Mouse (Mus musculus): ENCODE results near the gene Cdca7. TPM values are rescaled to one million over a fixed set of nuclear protein-coding genes. Genes with fewer than 3 reads are reported as not detected.

Gene Cdca7
- polyA plus RNA-seq (2012; rRNA removed) = 5.9 and 6.1 TPM in 2 replicates

- TF ChIP-seq CTCF (IDR thresholded peaks at IDR 0.05; ENCODE audit: extremely low read depth, insufficient read depth, low read length) (no peak), POLR2A (IDR thresholded peaks at IDR 0.05; ENCODE audit: extremely low read depth, insufficient read depth, low read length) (no peak)
Observed at GRCm38 (mm10) chr2:72475797-72476485, at the start of gene Cdca7. TSS of gene Cdca7 (plus strand) at chr2:72476159.

DNA sequence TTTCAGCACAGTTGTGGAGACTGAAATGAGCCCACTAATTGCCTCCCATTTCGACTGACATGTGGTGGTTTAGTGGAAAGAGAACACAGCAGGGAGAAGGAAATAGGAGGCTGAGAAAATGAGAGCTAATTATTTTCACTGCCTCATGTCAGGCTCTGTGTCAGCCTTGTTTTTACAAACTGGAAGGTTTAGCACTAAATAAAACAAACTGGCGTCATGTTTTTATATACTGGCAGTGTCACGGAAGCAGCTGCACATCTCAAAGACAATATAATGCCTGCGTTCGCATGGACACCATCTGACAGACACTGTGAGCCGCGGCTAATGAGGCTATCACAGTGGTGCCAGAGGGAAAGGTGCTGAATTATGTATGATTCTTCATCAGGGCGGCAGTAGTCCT is 49.2 kb upstream of the Cdca7 start:
- Histone ChIP-seq H3K4me3 (ENCODE audit: insufficient read depth, low read length) (no peak overlapping the region), H3K4me1 (ENCODE audit: control insufficient read depth, insufficient read depth, low read length) (no peaks in the 10 kb centered on the region; the same call in 1 of the 2 replicates), H3K27ac (ENCODE audit: insufficient read depth, low read length) (no peak overlapping the region)
- TF ChIP-seq CTCF (IDR thresholded peaks at IDR 0.05; ENCODE audit: extremely low read depth, insufficient read depth, low read length) = no peak
- no peak for TF ChIP-seq POLR2A (IDR thresholded peaks at IDR 0.05; ENCODE audit: extremely low read depth, insufficient read depth, low read length)

More at GRCm38 (mm10) chr2:72475797-72476485, at the start of gene Cdca7:
- Histone ChIP-seq H3K4me3 (ENCODE audit: insufficient read depth, low read length) (peak within 1 kb of the TSS; percentile 58), H3K4me1 (ENCODE audit: control insufficient read depth, insufficient read depth, low read length) (no peaks in the 10 kb centered on the region), H3K27ac (ENCODE audit: insufficient read depth, low read length) (peak within 1 kb of the TSS; percentile 31; the same call in 1 of the 2 replicates)

DNA sequence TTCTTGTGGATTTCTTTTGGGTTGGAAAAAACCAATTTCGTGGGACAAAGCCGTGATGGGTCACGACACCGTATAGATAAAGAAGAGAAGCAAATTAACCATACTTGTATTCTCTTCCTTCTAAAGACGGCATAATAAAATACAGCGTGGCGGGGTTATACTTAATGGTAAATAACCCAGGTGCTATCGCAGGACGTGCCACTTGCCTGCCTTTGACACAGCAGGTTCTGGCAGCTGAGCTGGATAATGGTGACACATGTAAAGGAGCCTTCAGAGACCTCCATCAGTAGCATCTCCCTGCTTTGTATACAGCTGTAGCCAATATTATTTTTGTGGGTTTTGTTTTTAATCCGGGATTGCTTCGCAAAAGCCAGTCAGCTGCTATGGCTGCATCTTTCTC is 48.7 kb upstream of the Cdca7 start:
- Histone ChIP-seq H3K4me1 (ENCODE audit: control insufficient read depth, insufficient read depth, low read length) (no peaks in the 10 kb centered on the region; the same call in 1 of the 2 replicates), H3K27ac (ENCODE audit: insufficient read depth, low read length) (no peak overlapping the region), H3K4me3 (ENCODE audit: insufficient read depth, low read length) (no peak overlapping the region)
- TF ChIP-seq POLR2A (IDR thresholded peaks at IDR 0.05; ENCODE audit: extremely low read depth, insufficient read depth, low read length) (no peak), CTCF (IDR thresholded peaks at IDR 0.05; ENCODE audit: extremely low read depth, insufficient read depth, low read length) (no peak)

DNA sequence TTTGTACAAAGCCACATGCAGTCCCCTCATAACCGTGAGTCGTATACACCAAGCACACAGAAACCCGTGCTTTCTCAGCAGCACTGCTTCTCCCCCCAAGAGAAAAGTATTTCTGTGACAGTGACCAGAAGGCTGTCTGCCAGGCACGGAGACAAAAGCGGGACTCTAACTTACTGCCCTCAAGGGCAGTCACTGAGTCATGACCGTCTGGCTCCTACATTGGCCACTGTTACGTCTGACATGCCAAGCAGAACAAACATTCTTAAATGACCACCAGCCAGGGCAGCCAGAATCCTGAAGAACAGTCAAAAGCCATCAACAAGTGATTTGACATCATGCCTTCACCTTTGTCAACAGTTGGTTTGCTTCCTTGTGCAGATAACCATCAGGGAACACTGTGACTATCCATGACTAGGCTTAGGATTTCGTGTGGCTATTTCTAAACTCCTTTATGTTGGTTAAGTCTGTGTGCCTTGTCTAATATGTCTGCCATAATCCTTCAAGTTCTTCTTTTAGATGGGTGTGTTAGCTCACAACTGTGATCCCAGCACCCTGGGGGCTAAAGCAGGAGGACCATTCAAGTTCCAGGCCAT is 36.9 kb upstream of the Cdca7 start:
- no peak for TF ChIP-seq CTCF (IDR thresholded peaks at IDR 0.05; ENCODE audit: extremely low read depth, insufficient read depth, low read length)
- TF ChIP-seq POLR2A (IDR thresholded peaks at IDR 0.05; ENCODE audit: extremely low read depth, insufficient read depth, low read length) = no peak
- Histone ChIP-seq H3K27ac (ENCODE audit: insufficient read depth, low read length) (no peak overlapping the region), H3K4me1 (ENCODE audit: control insufficient read depth, insufficient read depth, low read length) (no peaks in the 10 kb centered on the region), H3K4me3 (ENCODE audit: insufficient read depth, low read length) (no peak overlapping the region)

- TF ChIP-seq CTCF (IDR thresholded peaks at IDR 0.05; ENCODE audit: extremely low read depth, insufficient read depth, low read length) = no peak
- TF ChIP-seq POLR2A (IDR thresholded peaks at IDR 0.05; ENCODE audit: extremely low read depth, insufficient read depth, low read length) = no peak
- H3K27ac ChIP-seq (ENCODE audit: insufficient read depth, low read length) = no peak overlapping the region
Observed at GRCm38 (mm10) chr2:72441010-72441409, 34.9 kb upstream of the Cdca7 start.

GRCm38 (mm10) chr2:72442825-72443224 is 33.1 kb upstream of the Cdca7 start:
- no peaks in the 10 kb centered on the region for H3K4me1 ChIP-seq (ENCODE audit: control insufficient read depth, insufficient read depth, low read length)
- TF ChIP-seq CTCF (IDR thresholded peaks at IDR 0.05; ENCODE audit: extremely low read depth, insufficient read depth, low read length) (no peak), POLR2A (IDR thresholded peaks at IDR 0.05; ENCODE audit: extremely low read depth, insufficient read depth, low read length) (no peak)
- no peak overlapping the region for H3K27ac ChIP-seq (ENCODE audit: insufficient read depth, low read length)
- H3K4me3 ChIP-seq (ENCODE audit: insufficient read depth, low read length) = no peak overlapping the region

More at GRCm38 (mm10) chr2:72441010-72441409, 34.9 kb upstream of the Cdca7 start:
- no peaks in the 10 kb centered on the region for H3K4me1 ChIP-seq (ENCODE audit: control insufficient read depth, insufficient read depth, low read length)
- H3K4me3 ChIP-seq (ENCODE audit: insufficient read depth, low read length) = no peak overlapping the region

GRCm38 (mm10) chr2:72443960-72444359 is 32.0 kb upstream of the Cdca7 start:
- H3K4me3 ChIP-seq (ENCODE audit: insufficient read depth, low read length) = no peak overlapping the region
- H3K4me1 ChIP-seq (ENCODE audit: control insufficient read depth, insufficient read depth, low read length) = no peaks in the 10 kb centered on the region
- H3K27ac ChIP-seq (ENCODE audit: insufficient read depth, low read length) = no peak overlapping the region
- TF ChIP-seq POLR2A (IDR thresholded peaks at IDR 0.05; ENCODE audit: extremely low read depth, insufficient read depth, low read length) (no peak), CTCF (IDR thresholded peaks at IDR 0.05; ENCODE audit: extremely low read depth, insufficient read depth, low read length) (no peak)

- Histone ChIP-seq H3K4me1 (ENCODE audit: control insufficient read depth, insufficient read depth, low read length) (no peaks in the 10 kb centered on the region), H3K27ac (ENCODE audit: insufficient read depth, low read length) (no peak overlapping the region), H3K4me3 (ENCODE audit: insufficient read depth, low read length) (no peak overlapping the region)
- TF ChIP-seq POLR2A (IDR thresholded peaks at IDR 0.05; ENCODE audit: extremely low read depth, insufficient read depth, low read length) (no peak), CTCF (IDR thresholded peaks at IDR 0.05; ENCODE audit: extremely low read depth, insufficient read depth, low read length) (no peak)
Observed at GRCm38 (mm10) chr2:72446106-72446505, 29.9 kb upstream of the Cdca7 start.

GRCm38 (mm10) chr2:72446615-72447014 is 29.3 kb upstream of the Cdca7 start:
- no peaks in the 10 kb centered on the region for H3K4me1 ChIP-seq (ENCODE audit: control insufficient read depth, insufficient read depth, low read length)
- TF ChIP-seq POLR2A (IDR thresholded peaks at IDR 0.05; ENCODE audit: extremely low read depth, insufficient read depth, low read length) (no peak), CTCF (IDR thresholded peaks at IDR 0.05; ENCODE audit: extremely low read depth, insufficient read depth, low read length) (no peak)
- H3K4me3 ChIP-seq (ENCODE audit: insufficient read depth, low read length) = no peak overlapping the region
- no peak overlapping the region for H3K27ac ChIP-seq (ENCODE audit: insufficient read depth, low read length)

DNA sequence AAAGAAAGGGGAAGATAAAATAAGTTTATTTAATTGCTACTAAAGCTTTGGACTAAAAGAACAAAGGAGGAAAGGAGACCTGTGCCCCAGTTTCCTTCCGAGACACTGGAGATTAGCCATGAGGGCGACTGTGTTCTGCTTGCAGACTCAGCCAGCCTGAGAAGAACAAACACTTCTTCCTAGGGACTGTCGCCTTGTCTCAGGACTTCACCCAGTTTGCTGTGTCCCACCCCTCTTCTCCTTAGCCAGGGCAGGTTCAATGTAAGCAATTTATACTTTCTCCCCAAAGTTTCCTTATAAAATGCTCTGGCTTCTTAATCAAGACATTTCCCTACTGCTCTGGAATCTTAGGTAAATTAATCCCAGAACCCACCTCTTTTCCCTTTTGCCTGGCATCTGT is 22.4 kb upstream of the Cdca7 start:
- H3K4me1 ChIP-seq (ENCODE audit: control insufficient read depth, insufficient read depth, low read length) = no peaks in the 10 kb centered on the region
- TF ChIP-seq CTCF (IDR thresholded peaks at IDR 0.05; ENCODE audit: extremely low read depth, insufficient read depth, low read length) (no peak), POLR2A (IDR thresholded peaks at IDR 0.05; ENCODE audit: extremely low read depth, insufficient read depth, low read length) (no peak)
- H3K4me3 ChIP-seq (ENCODE audit: insufficient read depth, low read length) = no peak overlapping the region
- H3K27ac ChIP-seq (ENCODE audit: insufficient read depth, low read length) = no peak overlapping the region

All from cortical plate, adult 2 months (tissue).